Mouse (Mus musculus) limb, embryonic 11.5 days (tissue): ENCODE results near the gene Gss. TPM values are rescaled to one million over a fixed set of nuclear protein-coding genes. Genes with fewer than 3 reads are reported as not detected.

Experiments used
- ATAC-seq: fragments of 200-750 bp; cut with Nextera tagmentation; 2 replicates; pipeline ENCODE4 v1.8.0; 2017; ENCODE audit warnings: low read depth; ENCODE audit not compliant: insufficient number of reproducible peaks, low FRiP score, low TSS enrichment
- DNase-seq: peaks from one replicate; pipeline ENCODE4 v3.0.0-alpha.2; 2015; ENCODE audit warnings: low spot score
- H3K27ac ChIP-seq: fragments of 300-500 bp; sonication (generic); replicated peaks from 2 replicates; pipeline ENCODE4 v1.5.1; 2014; ENCODE audit warnings: low read depth, mild to moderate bottlenecking, low read length
- H3K27me3 ChIP-seq: fragments of 300-500 bp; sonication (generic); 2 replicates; pipeline ENCODE4 v1.6.1; 2014; ENCODE audit warnings: mild to moderate bottlenecking, low read length, mixed read lengths; ENCODE audit not compliant: control insufficient read depth, insufficient read depth
- H3K36me3 ChIP-seq: fragments of 300-500 bp; sonication (generic); 2 replicates; pipeline ENCODE4 v1.6.1; 2014; ENCODE audit warnings: mild to moderate bottlenecking, low read length, moderate library complexity, mixed read lengths; ENCODE audit not compliant: control insufficient read depth, insufficient read depth
- H3K4me1 ChIP-seq: fragments of 300-500 bp; sonication (generic); 2 replicates; pipeline ENCODE4 v1.6.1; 2014; ENCODE audit warnings: low read length, mixed read lengths; ENCODE audit not compliant: control insufficient read depth, insufficient read depth
- H3K4me2 ChIP-seq: fragments of 300-500 bp; sonication (generic); 2 replicates; pipeline ENCODE4 v1.6.1; 2014; ENCODE audit warnings: low read depth, mild to moderate bottlenecking, moderate library complexity; ENCODE audit not compliant: severe bottlenecking
- H3K4me3 ChIP-seq: fragments of 300-500 bp; sonication (generic); 2 replicates; pipeline ENCODE4 v1.5.1; 2014; ENCODE audit warnings: low read depth, low read length
- H3K9ac ChIP-seq: fragments of 300-500 bp; sonication (generic); 2 replicates; pipeline ENCODE4 v1.6.1; 2014; ENCODE audit warnings: mild to moderate bottlenecking, low read length
- H3K9me3 ChIP-seq: fragments of 300-500 bp; sonication (generic); 2 replicates; pipeline ENCODE4 v1.6.1; 2016; ENCODE audit warnings: low read length; ENCODE audit not compliant: control insufficient read depth
- WGBS: fragments of 180-500 bp; shearing (Covaris S2); extraction: QIAGEN DNeasy Blood & Tissue Kit; methylation state at CpG from one replicate; pipeline ENCODE4 v1.1.7; 2014; 5-methylcytosine and 5-hydroxymethylcytosine counted together
- polyA plus RNA-seq: library from polyadenylated mRNA; unstranded; fragments of >200 nt; fragmentation: Nextera tagmentation; extraction: Ambion mirVana; gene quantifications from 2 replicates; pipeline ENCODE4 v1.2.1, GENCODE M21; 2014

The Gss gene
- polyA plus RNA-seq, 1 experiment from 2014 or later = 24.2 TPM

DNA sequence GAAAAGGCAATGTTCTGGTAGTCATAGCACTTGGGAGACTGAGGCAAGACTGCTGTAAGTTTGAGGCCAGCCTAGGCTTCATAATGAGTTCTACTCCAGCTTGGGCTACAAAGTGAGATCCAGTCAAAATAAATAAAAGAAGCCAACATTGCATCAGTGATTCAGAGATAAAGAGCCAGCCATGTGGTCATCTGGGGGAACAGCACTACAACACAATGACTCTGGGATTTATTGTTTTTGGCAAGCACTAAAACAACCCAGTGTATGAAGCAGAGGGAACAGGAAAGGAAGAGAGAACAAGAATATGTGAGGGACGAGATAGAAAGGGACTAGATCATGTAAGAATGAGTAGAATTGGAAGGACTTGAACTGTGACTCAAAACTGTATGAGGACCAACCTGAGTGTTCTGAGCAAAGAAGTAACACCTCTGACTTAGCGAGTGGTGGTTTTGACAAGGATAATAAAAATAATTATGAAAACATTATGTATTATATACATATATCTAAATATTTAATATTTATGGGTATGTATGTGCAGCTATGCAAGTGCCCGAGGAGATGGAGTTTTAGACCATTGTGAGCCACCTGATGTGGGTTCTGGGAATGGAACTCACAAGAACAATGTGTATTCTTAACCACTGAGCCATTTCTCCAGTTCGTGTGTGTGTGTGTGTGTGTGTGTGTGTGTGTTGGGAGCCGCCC lies 54.7 kb downstream of the Gss start:
- Histone ChIP-seq H3K9ac (no peak overlapping the region), H3K9me3 (no peaks in the 10 kb centered on the region), H3K4me2 (no peak overlapping the region), H3K27me3 (no peaks in the 10 kb centered on the region), H3K4me3 (no peak overlapping the region), H3K4me1 (no peaks in the 10 kb centered on the region), H3K27ac (no peak overlapping the region), H3K36me3 (no peaks in the 10 kb centered on the region)
- DNase-seq (no peak), ATAC-seq (no peak)
- WGBS = 76% methylated on average over 5 of the region's 5 CpGs

DNA sequence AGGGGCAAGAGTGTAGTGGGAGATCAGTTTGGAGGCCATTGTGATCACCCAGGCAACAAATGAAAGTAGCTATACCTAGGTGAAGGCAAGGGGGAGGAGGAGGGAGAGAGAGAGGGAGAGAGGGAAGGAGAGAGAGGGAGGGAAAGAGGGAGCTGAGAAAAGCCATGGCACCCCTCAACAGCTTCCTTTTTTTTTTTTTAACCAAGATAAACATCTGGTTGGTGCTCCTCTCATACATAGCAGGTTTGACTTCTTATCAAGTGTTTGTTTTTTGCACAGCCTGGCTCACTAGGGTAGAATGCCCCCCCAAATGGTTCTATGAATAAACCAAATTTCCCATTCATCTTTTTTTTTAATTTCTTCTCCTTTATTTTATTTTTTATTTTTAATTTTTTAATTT lies 56.3 kb downstream of the Gss start:
- Histone ChIP-seq H3K9me3 (no peaks in the 10 kb centered on the region), H3K4me2 (no peak overlapping the region), H3K27me3 (no peaks in the 10 kb centered on the region)

DNA sequence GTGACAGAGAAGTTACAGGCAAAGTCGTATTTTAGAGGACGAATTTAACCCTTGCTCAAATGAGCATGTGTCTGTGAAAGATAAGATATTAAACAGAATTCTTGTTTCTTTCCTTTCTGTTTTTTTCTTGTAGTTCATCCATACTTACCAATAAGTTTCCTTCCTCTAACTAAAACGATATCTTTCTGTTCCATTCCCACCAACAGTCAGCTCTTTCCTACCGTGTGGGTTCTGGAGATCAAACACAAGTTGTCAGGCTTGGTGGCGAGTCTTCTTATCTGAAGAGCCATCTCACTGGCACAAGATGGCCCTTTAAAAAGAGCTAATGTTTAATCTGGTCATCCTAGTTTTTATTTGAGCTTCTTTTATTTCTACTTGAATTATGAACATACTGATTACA lies 65.2 kb downstream of the Gss start:
- DNase-seq = no peak
- Histone ChIP-seq H3K27me3 (no peaks in the 10 kb centered on the region), H3K4me3 (no peak overlapping the region), H3K4me1 (no peaks in the 10 kb centered on the region), H3K27ac (no peak overlapping the region), H3K9ac (no peak overlapping the region), H3K4me2 (no peak overlapping the region), H3K9me3 (no peaks in the 10 kb centered on the region), H3K36me3 (no peaks in the 10 kb centered on the region)
- no peak for ATAC-seq
- 70% methylated on average over 5 of the region's 5 CpGs for WGBS

More for the DNA sequence above, 56.3 kb downstream of the Gss start:
- DNase-seq (no peak), ATAC-seq (no peak)
- H3K4me1 ChIP-seq = no peaks in the 10 kb centered on the region
- H3K4me3 ChIP-seq = no peak overlapping the region
- H3K36me3 ChIP-seq = no peaks in the 10 kb centered on the region
- H3K27ac ChIP-seq = no peak overlapping the region
- H3K9ac ChIP-seq = no peak overlapping the region

DNA sequence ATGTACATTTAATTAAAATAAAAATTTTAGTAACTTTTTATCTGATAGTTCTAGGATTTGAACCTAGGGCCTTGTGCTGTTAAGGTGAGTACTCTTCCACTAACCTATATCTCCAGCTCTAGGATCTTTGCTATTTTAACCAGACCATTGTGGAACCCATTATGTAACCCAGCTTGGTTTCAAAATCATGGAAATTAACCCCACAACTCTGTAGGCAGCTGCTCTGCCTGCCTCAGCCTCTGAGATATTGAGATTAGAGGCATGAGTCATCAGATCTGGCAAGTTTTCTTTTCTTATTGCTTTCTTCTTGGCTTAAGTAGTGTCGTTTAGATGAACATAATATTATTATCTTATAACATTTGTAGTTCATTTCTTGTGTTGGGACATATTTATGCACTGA lies 68.2 kb downstream of the Gss start:
- H3K4me2 ChIP-seq = no peak overlapping the region
- no peak overlapping the region for H3K4me3 ChIP-seq
- H3K9ac ChIP-seq = no peak overlapping the region
- no peaks in the 10 kb centered on the region for H3K9me3 ChIP-seq
- WGBS = 70% methylated on average over 1 of the region's 1 CpGs
- H3K27me3 ChIP-seq = no peaks in the 10 kb centered on the region
- DNase-seq = no peak
- no peaks in the 10 kb centered on the region for H3K36me3 ChIP-seq
- H3K27ac ChIP-seq = no peak overlapping the region
- H3K4me1 ChIP-seq = no peaks in the 10 kb centered on the region
- ATAC-seq = no peak

DNA sequence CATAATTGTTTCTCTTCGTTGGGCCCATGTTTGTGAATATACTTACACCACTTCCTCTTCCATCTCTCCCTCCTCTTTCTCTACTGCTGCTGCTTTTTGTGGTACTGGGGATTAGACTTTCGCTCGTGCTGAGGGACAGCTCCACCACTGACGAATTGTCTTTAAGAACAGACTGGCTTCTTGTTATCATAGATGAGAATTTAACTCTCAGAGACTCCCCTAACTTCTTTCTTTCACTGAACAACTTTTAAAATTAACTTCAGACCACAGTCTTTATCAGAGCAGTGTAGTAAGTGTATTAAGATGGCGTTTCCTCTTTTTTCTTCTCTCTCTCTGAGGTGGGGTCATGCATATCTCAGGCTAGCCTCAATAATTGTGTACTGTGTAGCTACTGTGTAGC lies 68.9 kb downstream of the Gss start:
- Histone ChIP-seq H3K9ac (no peak overlapping the region), H3K9me3 (no peaks in the 10 kb centered on the region), H3K4me3 (no peak overlapping the region), H3K36me3 (no peaks in the 10 kb centered on the region), H3K27ac (no peak overlapping the region), H3K27me3 (no peaks in the 10 kb centered on the region), H3K4me2 (no peak overlapping the region), H3K4me1 (0 out of 2 replicates have a peak, but pooled peaks cover 3% of the 10 kb centered on the region)
- 71% methylated on average over 5 of the region's 5 CpGs for WGBS
- ATAC-seq (no peak), DNase-seq (no peak)

DNA sequence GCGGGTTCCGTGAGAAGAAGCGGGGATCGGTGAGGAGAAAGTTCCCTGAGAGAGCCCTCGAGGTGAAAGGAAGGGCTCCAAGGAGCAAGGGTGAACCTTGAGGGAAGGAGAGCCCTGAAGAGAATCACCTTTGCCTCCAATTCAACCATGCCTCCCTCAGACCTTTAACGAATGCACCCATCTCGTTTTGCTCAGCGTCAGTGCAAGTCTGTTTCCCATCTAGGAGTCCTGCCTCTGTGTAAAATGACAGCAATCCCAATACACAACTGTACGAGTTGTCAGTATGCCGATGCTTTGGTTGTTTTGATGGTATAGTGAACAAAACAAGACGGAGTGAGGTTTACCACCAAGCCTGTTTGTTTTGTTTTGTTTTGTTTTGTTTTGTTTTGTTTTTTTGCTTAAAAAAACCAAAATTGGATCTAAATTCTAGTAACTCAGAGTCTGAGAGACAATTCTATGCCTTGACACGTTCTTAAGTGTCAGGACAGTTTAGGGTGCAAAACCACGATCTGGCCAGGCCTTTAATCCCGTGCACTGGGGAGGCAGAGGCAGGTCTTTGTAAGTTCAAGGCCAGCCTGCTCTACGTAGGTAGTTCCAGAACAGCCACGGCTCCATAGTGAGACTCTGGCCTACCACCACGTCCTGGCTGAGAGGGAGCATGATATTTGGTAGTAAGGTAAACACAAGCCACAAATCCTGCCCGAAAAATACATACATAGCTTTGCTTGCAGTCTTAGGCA lies 73.9 kb downstream of the Gss start:
- WGBS = 24% methylated on average over 18 of the region's 18 CpGs
- peak overlapping the region; percentile 35 for H3K9ac ChIP-seq
- no peaks in the 10 kb centered on the region for H3K36me3 ChIP-seq
- ATAC-seq = no peak
- no peak overlapping the region for H3K27ac ChIP-seq
- no peak for DNase-seq
- H3K9me3 ChIP-seq = no peaks in the 10 kb centered on the region
- peak overlapping the region; percentile 41 for H3K4me3 ChIP-seq
- H3K4me1 ChIP-seq = 0 out of 2 replicates have a peak, but pooled peaks cover 3% of the 10 kb centered on the region
- H3K27me3 ChIP-seq = peaks cover 8% of the 10 kb centered on the region; the same call in 1 of the 2 replicates
- peak overlapping the region; percentile 79 for H3K4me2 ChIP-seq

DNA sequence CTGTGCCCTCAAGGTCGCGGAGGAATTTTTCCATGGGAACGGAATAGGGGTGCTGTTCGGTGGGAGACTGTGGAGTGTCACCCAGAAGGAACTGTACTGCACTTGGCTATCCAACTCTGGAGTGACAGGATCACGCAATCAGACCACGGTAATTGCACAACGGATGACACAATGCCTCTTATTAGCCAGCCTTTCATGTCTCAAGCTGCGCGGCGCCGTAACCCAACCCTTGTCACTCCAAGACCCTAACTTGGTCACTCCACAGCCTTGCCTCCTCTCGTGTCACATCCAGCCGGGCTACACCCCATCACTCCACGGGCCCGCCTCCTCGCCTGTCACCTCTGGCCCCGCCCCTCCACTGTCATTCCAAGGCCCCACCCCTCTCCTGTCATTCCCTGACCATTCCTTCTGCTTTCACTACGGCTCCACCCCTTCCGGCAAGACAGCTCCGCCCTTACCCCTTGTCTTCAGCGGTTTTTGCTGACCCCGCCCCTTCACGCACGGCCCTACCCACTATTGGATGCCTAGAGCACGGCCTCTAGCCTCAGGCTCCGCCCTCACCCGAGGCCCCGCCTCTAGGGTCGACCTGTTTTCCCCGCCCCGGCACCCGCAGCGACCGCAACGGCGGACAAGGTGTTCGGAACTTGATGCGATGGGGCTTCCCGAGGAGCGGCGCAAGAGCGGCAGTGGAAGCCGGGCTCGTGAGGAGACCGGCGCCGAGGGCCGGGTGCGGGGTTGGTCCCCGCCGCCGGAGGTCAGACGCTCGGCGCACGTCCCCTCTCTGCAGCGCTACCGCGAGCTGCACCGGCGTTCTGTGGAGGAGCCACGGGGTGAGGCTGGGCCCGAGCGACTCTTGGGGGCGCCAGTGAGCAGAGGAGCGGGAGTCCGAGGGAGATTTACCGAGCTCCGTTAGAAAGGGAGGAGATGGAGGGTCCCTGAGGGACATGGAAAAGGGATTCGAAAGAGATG lies 74.9 kb downstream of the Gss start, which contains the start of the genes Acss2 and Ggt7:
Gene Acss2 (plus strand): TSS at position 494 of the 969 bp plus-strand sequence.
Gene Ggt7 (minus strand): TSS at position 783 of the 969 bp plus-strand sequence.
- ATAC-seq (peak; percentile 99), DNase-seq (peak; percentile 98)
- Histone ChIP-seq H3K27me3 (peaks cover 10% of the 10 kb centered on the region; the same call in 1 of the 2 replicates), H3K27ac (no peak within 1 kb of the TSS), H3K4me3 (peak within 1 kb of the TSS; percentile 41), H3K36me3 (no peaks in the 10 kb centered on the region), H3K4me1 (0 out of 2 replicates have a peak, but pooled peaks cover 3% of the 10 kb centered on the region), H3K9ac (peak within 1 kb of the TSS; percentile 35), H3K4me2 (peak within 1 kb of the TSS; percentile 79), H3K9me3 (no peaks in the 10 kb centered on the region)
- WGBS = 5% methylated on average over 70 of the region's 70 CpGs

DNA sequence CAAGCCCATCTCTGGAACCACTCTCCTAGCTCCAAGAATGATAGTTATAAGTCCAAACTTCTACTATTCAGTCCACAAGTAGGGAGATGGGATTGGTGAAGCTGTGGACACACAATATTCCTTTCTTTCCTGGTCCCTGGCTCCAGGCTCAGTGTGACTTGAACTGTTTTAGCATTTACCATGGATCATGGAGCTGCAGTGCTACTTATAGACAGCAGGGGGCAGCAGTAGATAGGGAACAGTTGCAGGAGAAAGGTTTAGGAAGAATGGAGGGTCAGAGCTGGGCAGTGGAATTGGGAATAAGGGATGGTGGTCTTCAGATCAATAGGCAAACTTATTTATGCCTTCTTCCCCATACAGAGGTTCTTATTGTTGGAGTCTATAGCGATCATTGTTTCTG lies 76.7 kb downstream of the Gss start:
- peak; percentile 76 for DNase-seq
- H3K9me3 ChIP-seq = no peaks in the 10 kb centered on the region
- peaks cover 10% of the 10 kb centered on the region; the same call in 1 of the 2 replicates for H3K27me3 ChIP-seq
- H3K36me3 ChIP-seq = no peaks in the 10 kb centered on the region
- 0 out of 2 replicates have a peak, but pooled peaks cover 3% of the 10 kb centered on the region for H3K4me1 ChIP-seq
- H3K4me3 ChIP-seq = no peak overlapping the region
- no peak for ATAC-seq
- H3K4me2 ChIP-seq = no peak overlapping the region
- H3K9ac ChIP-seq = no peak overlapping the region
- WGBS = 12% methylated on average over 1 of the region's 1 CpGs
- no peak overlapping the region for H3K27ac ChIP-seq
